Mouse (Mus musculus): ENCODE data around the gene Olfr655.

DNA sequence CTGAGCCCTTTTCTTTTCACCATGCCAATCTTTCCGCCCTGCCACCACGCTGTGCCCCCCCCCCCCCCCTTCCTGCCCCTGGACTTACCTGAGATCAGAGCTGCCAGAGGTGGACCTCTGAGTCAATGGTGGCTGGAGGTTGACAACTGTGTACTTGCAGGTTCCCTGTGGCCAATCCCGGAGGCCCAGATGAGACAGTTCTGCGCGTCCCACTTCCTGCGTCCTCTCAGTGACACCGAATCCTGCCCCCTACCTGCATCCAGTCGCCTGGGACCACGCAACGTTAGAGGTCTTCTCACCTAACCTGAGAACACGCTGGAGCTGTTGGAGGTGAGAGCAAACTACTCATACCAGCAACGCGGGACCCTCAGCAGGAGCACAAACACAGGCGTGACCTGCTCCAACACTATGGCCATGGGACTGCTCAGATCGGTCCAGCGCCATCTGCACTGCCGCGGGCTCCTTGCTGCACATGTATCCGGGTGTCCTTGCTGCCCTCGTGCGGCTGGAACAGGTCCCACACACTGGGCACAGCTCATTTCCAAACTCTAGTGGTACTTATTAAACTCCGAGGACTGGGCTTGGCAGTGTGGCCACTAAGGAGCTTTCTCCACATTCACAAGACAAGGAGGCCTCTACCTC, 45.4 kb upstream of the Olfr655 start, which contains the start of gene Olfr658:
- no peak for TF ChIP-seq GATA1 (IDR thresholded peaks at IDR 0.05; ENCODE audit: low read length)
- no peak for TF ChIP-seq TAL1 (IDR thresholded peaks at IDR 0.05; ENCODE audit: low read length)
